Mouse (Mus musculus): ENCODE measurements around the gene Wfdc5.

Wfdc5 gene

GRCm38 (mm10) chr2:164174649-164175395 lies 7.7 kb downstream of the Wfdc5 start:
- DNase-seq (ENCODE audit: low read depth, low spot score) = no peak

GRCm38 (mm10) chr2:164173394-164173793 lies 9.1 kb downstream of the Wfdc5 start:
- no peak for DNase-seq (ENCODE audit: low read depth, low spot score)

GRCm38 (mm10) chr2:164170902-164171301 lies 11.6 kb downstream of the Wfdc5 start, which contains the start of gene Kcns1:
Kcns1 (minus strand) TSS chr2:164171113.
- no peak for DNase-seq (ENCODE audit: low read depth, low spot score)

- DNase-seq (ENCODE audit: low read depth, low spot score) = no peak
Measured at GRCm38 (mm10) chr2:164170326-164170725, 12.2 kb downstream of the Wfdc5 start.

GRCm38 (mm10) chr2:164168571-164168946 lies 14.0 kb downstream of the Wfdc5 start:
- peak; percentile 16 for DNase-seq (ENCODE audit: low read depth, low spot score)

- peak; percentile 6 for DNase-seq (ENCODE audit: low read depth, low spot score)
Measured at GRCm38 (mm10) chr2:164167752-164168570, 14.6 kb downstream of the Wfdc5 start.

GRCm38 (mm10) chr2:164164941-164165340 lies 17.6 kb downstream of the Wfdc5 start:
- DNase-seq (ENCODE audit: low read depth, low spot score) = no peak

- DNase-seq (ENCODE audit: low read depth, low spot score) = no peak
Measured at GRCm38 (mm10) chr2:164161515-164162055, 21.0 kb downstream of the Wfdc5 start.

GRCm38 (mm10) chr2:164158838-164159237 lies 23.7 kb downstream of the Wfdc5 start:
- no peak for DNase-seq (ENCODE audit: low read depth, low spot score)

GRCm38 (mm10) chr2:164156158-164156557 lies 26.4 kb downstream of the Wfdc5 start:
- DNase-seq (ENCODE audit: low read depth, low spot score) = no peak

GRCm38 (mm10) chr2:164154007-164154406 lies 28.5 kb downstream of the Wfdc5 start:
- no peak for DNase-seq (ENCODE audit: low read depth, low spot score)

- DNase-seq (ENCODE audit: low read depth, low spot score) = no peak
Measured at GRCm38 (mm10) chr2:164152341-164152740, 30.2 kb downstream of the Wfdc5 start.

GRCm38 (mm10) chr2:164150086-164150760 lies 32.3 kb downstream of the Wfdc5 start:
- no peak for DNase-seq (ENCODE audit: low read depth, low spot score)

GRCm38 (mm10) chr2:164146556-164146955 lies 36.0 kb downstream of the Wfdc5 start:
- no peak for DNase-seq (ENCODE audit: low read depth, low spot score)

- DNase-seq (ENCODE audit: low read depth, low spot score) = no peak
Measured at GRCm38 (mm10) chr2:164144541-164144940, 38.0 kb downstream of the Wfdc5 start.

- DNase-seq (ENCODE audit: low read depth, low spot score) = no peak
Measured at GRCm38 (mm10) chr2:164144025-164144424, 38.5 kb downstream of the Wfdc5 start.

- no peak for DNase-seq (ENCODE audit: low read depth, low spot score)
Measured at GRCm38 (mm10) chr2:164142021-164142420, 40.5 kb downstream of the Wfdc5 start.

GRCm38 (mm10) chr2:164137754-164138153 lies 44.8 kb downstream of the Wfdc5 start:
- DNase-seq (ENCODE audit: low read depth, low spot score) = no peak

GRCm38 (mm10) chr2:164136393-164136792 lies 46.1 kb downstream of the Wfdc5 start:
- DNase-seq (ENCODE audit: low read depth, low spot score) = no peak

- DNase-seq (ENCODE audit: low read depth, low spot score) = no peak
Measured at GRCm38 (mm10) chr2:164135367-164135766, 47.2 kb downstream of the Wfdc5 start.

- no peak for DNase-seq (ENCODE audit: low read depth, low spot score)
Measured at GRCm38 (mm10) chr2:164134563-164134962, 48.0 kb downstream of the Wfdc5 start.

- DNase-seq (ENCODE audit: low read depth, low spot score) = no peak
Measured at GRCm38 (mm10) chr2:164131586-164131985, 51.0 kb downstream of the Wfdc5 start.
